Comparison of ENCODE assay signal across 10 mouse cellular contexts in genomic region chr14:73105407-73106185, GRCm38 (mm10). TPM values are rescaled to one million over a fixed set of nuclear protein-coding genes. Genes with fewer than 3 reads are reported as not detected.
DNase-seq lines count a peak whose midpoint lies in the region; ATAC-seq lines count a peak whose summit lies in the region.
"Had no signal": no experiment of that assay in that cellular context is flagged by ENCODE, and none has a peak within 500 bp of the region (broad histone marks: within the 10 kb centered on the region; RNA-seq: fewer than 3 reads in every experiment).

No protein-coding gene starts in this region.

- DNase-seq in midbrain, embryonic 11.5 days (ENCODE audit: low spot score, missing footprints) = peak; percentile 71
- DNase-seq in embryonic facial prominence, embryonic 14.5 days (ENCODE audit: low spot score) = peak; percentile 76
- peak; percentile 65 for DNase-seq in thymus, postnatal 25 days
- no peak for DNase-seq in gastrocnemius, postnatal 10 days
- DNase-seq in left cerebral cortex, adult 18-20 months (ENCODE audit: low spot score in 2 of 2) = no peak
- DNase-seq in frontal cortex, postnatal 36 days (ENCODE audit: low spot score in 2 of 2) = no peak
- DNase-seq: gastrocnemius, postnatal 14 days had no signal

- H3K4me2 ChIP-seq in midbrain, embryonic 11.5 days = no peak overlapping the region
- H3K4me2 ChIP-seq in midbrain, embryonic 15.5 days = no peak overlapping the region
- no peak overlapping the region for H3K4me2 ChIP-seq in embryonic facial prominence, embryonic 14.5 days (ENCODE audit: low read depth, low read length)

- peak; percentile 54 for ATAC-seq in midbrain, embryonic 11.5 days (ENCODE audit: low FRiP score)
- ATAC-seq in midbrain, embryonic 15.5 days (replicated peaks) = no peak
- ATAC-seq in embryonic facial prominence, embryonic 14.5 days (ENCODE audit: low read depth) = peak; percentile 80
- peak; percentile 86 for ATAC-seq in megakaryocyte, adult 5-6 weeks (ENCODE audit: poor library complexity, severe bottlenecking)
- ATAC-seq: Patski had no signal

- H3K36me3 ChIP-seq in midbrain, embryonic 11.5 days (ENCODE audit: control insufficient read depth, insufficient read depth, low read length) = no peaks in the 10 kb centered on the region
- no peaks in the 10 kb centered on the region for H3K36me3 ChIP-seq in midbrain, embryonic 15.5 days (replicated peaks)
- no peaks in the 10 kb centered on the region for H3K36me3 ChIP-seq in embryonic facial prominence, embryonic 14.5 days (ENCODE audit: control insufficient read depth, insufficient read depth, low read length)

- no peak overlapping the region for H3K27ac ChIP-seq in midbrain, embryonic 11.5 days (ENCODE audit: low read depth, low read length)
- H3K27ac ChIP-seq in midbrain, embryonic 15.5 days = no peak overlapping the region
- H3K27ac ChIP-seq in embryonic facial prominence, embryonic 14.5 days (replicated peaks; ENCODE audit: low read depth, low read length) = no peak overlapping the region

- 69% methylated on average over 11 of the region's 11 CpGs for WGBS in midbrain, embryonic 11.5 days
- WGBS in midbrain, embryonic 15.5 days = 61% methylated on average over 11 of the region's 11 CpGs
- WGBS in embryonic facial prominence, embryonic 14.5 days = 64% methylated on average over 11 of the region's 11 CpGs

- H3K9ac ChIP-seq in midbrain, embryonic 11.5 days (ENCODE audit: low read length) = no peak overlapping the region
- no peak overlapping the region for H3K9ac ChIP-seq in midbrain, embryonic 15.5 days
- no peak overlapping the region for H3K9ac ChIP-seq in embryonic facial prominence, embryonic 14.5 days (ENCODE audit: low read depth, low read length)

- no peak overlapping the region for H3K4me3 ChIP-seq in midbrain, embryonic 11.5 days (ENCODE audit: low read depth, low read length)
- no peak overlapping the region for H3K4me3 ChIP-seq in midbrain, embryonic 15.5 days
- H3K4me3 ChIP-seq in embryonic facial prominence, embryonic 14.5 days (ENCODE audit: low read depth, low read length) = no peak overlapping the region

- H3K9me3 ChIP-seq in midbrain, embryonic 11.5 days (ENCODE audit: control insufficient read depth, low read length) = no peaks in the 10 kb centered on the region
- no peaks in the 10 kb centered on the region for H3K9me3 ChIP-seq in midbrain, embryonic 15.5 days
- no peaks in the 10 kb centered on the region for H3K9me3 ChIP-seq in embryonic facial prominence, embryonic 14.5 days (ENCODE audit: control insufficient read depth, low read length)

- H3K27me3 ChIP-seq in midbrain, embryonic 11.5 days (ENCODE audit: control insufficient read depth, insufficient read depth, low read length) = no peaks in the 10 kb centered on the region
- no peaks in the 10 kb centered on the region for H3K27me3 ChIP-seq in midbrain, embryonic 15.5 days (replicated peaks)
- H3K27me3 ChIP-seq in embryonic facial prominence, embryonic 14.5 days (replicated peaks; ENCODE audit: control insufficient read depth, insufficient read depth, low read length) = no peaks in the 10 kb centered on the region; the same call in 1 of the 2 replicates
- H3K27me3 ChIP-seq: Patski had no signal

- H3K4me1 ChIP-seq in midbrain, embryonic 11.5 days (ENCODE audit: control insufficient read depth, insufficient read depth, low read length) = no peaks in the 10 kb centered on the region
- no peaks in the 10 kb centered on the region for H3K4me1 ChIP-seq in midbrain, embryonic 15.5 days
- no peaks in the 10 kb centered on the region for H3K4me1 ChIP-seq in embryonic facial prominence, embryonic 14.5 days (ENCODE audit: control insufficient read depth, insufficient read depth, low read length)

RNA-seq across cellular contexts. Expression of gene Rcbtb2, which starts 17.2 kb away (rescaled TPM):
- 169 and 177 TPM in 2 replicates for polyA plus RNA-seq in midbrain, embryonic 11.5 days (2014; fragmentation: Nextera tagmentation; extraction: Ambion mirVana)
- 60.3 and 68.6 TPM in 2 replicates for polyA plus RNA-seq in midbrain, embryonic 15.5 days (2015; fragmentation: Nextera tagmentation; extraction: Ambion mirVana)
- 86.4 and 95.1 TPM in 2 replicates for polyA plus RNA-seq in embryonic facial prominence, embryonic 14.5 days (2014; fragmentation: Nextera tagmentation; extraction: Ambion mirVana)
- total RNA-seq in megakaryocyte, adult 5-6 weeks (2015) = 68.3 and 69.2 TPM in 2 replicates
- total RNA-seq in megakaryocyte, adult 5-6 weeks (2017) = 35.9 and 37.7 TPM in 2 replicates
- 10 to 100 TPM; 26.1 to 28.9 TPM for total RNA-seq in gastrocnemius, postnatal 10 days (2021)
- total RNA-seq in left cerebral cortex, adult 18-20 months (2021) = 10 to 100 TPM; 20.8 to 22.4 TPM

RNA-seq across cellular contexts. Expression of gene Cysltr2, which starts 56.7 kb away (rescaled TPM):
- not detected in 2 replicates for polyA plus RNA-seq in midbrain, embryonic 11.5 days (2014; fragmentation: Nextera tagmentation; extraction: Ambion mirVana)
- polyA plus RNA-seq in midbrain, embryonic 15.5 days (2015; fragmentation: Nextera tagmentation; extraction: Ambion mirVana) = 0.37 and 0.38 TPM in 2 replicates
- polyA plus RNA-seq in embryonic facial prominence, embryonic 14.5 days (2014; fragmentation: Nextera tagmentation; extraction: Ambion mirVana) = 0.38 TPM in 1 of 2 replicates, not detected in the other
- 2.9 TPM in 1 of 2 replicates, not detected in the other for total RNA-seq in megakaryocyte, adult 5-6 weeks (2015)
- not detected in 2 replicates for total RNA-seq in megakaryocyte, adult 5-6 weeks (2017)
- total RNA-seq in gastrocnemius, postnatal 10 days (2021) = 1 to 10 TPM in 1 of 2 experiments, not detected in 1; 1.1 TPM
- total RNA-seq in left cerebral cortex, adult 18-20 months (2021) = 1 to 10 TPM; 1.6 to 1.9 TPM
- total RNA-seq: gastrocnemius, postnatal 14 days had no signal
- polyA plus RNA-seq: Patski had no signal

Comparison
In these comparisons a context has a peak if more than half of its experiments do, and no peak if none do; other contexts are left out.
1. DNase-seq: peak in midbrain, embryonic 11.5 days (single experiment), embryonic facial prominence, embryonic 14.5 days (single experiment) and thymus, postnatal 25 days (single experiment); none in gastrocnemius, postnatal 10 days (single experiment), left cerebral cortex, adult 18-20 months (0 of 2) and frontal cortex, postnatal 36 days (0 of 2).